Mouse (Mus musculus): ENCODE data around the gene Stk40.
A peak's percentile ranks its signal among the peaks of the same experiment; 100 is the strongest.

The Stk40 gene

GRCm38 (mm10) chr4:126097711-126098253, 6.0 kb upstream of the Stk40 start:
- no peak for DNase-seq (ENCODE audit: low read depth, low spot score)

GRCm38 (mm10) chr4:126099365-126099764, 4.4 kb upstream of the Stk40 start:
- no peak for DNase-seq (ENCODE audit: low read depth, low spot score)

GRCm38 (mm10) chr4:126100764-126101163, 3.0 kb upstream of the Stk40 start:
- no peak for DNase-seq (ENCODE audit: low read depth, low spot score)

GRCm38 (mm10) chr4:126102061-126102841, 1.5 kb upstream of the Stk40 start:
- DNase-seq (ENCODE audit: low read depth, low spot score), result no peak

- peak; percentile 67 for DNase-seq (ENCODE audit: low read depth, low spot score)
Observed at GRCm38 (mm10) chr4:126103057-126103581, 638 bp upstream of the Stk40 start.

GRCm38 (mm10) chr4:126104261-126105075, 711 bp downstream of the Stk40 start:
- no peak for DNase-seq (ENCODE audit: low read depth, low spot score)

- no peak for DNase-seq (ENCODE audit: low read depth, low spot score)
Observed at GRCm38 (mm10) chr4:126105131-126105783, 1.5 kb downstream of the Stk40 start.

- DNase-seq (ENCODE audit: low read depth, low spot score), result peak; percentile 57
Observed at GRCm38 (mm10) chr4:126108061-126108740, 4.4 kb downstream of the Stk40 start.

- DNase-seq (ENCODE audit: low read depth, low spot score), result no peak
Observed at GRCm38 (mm10) chr4:126109613-126110373, 6.0 kb downstream of the Stk40 start.

- DNase-seq (ENCODE audit: low read depth, low spot score), result no peak
Observed at GRCm38 (mm10) chr4:126110374-126111152, 6.8 kb downstream of the Stk40 start.

GRCm38 (mm10) chr4:126111153-126111549, 7.4 kb downstream of the Stk40 start:
- peak; percentile 25 for DNase-seq (ENCODE audit: low read depth, low spot score)

GRCm38 (mm10) chr4:126113243-126113642, 9.5 kb downstream of the Stk40 start:
- no peak for DNase-seq (ENCODE audit: low read depth, low spot score)

GRCm38 (mm10) chr4:126113943-126114342, 10.2 kb downstream of the Stk40 start:
- DNase-seq (ENCODE audit: low read depth, low spot score), result peak; percentile 38

GRCm38 (mm10) chr4:126115411-126115810, 11.7 kb downstream of the Stk40 start:
- no peak for DNase-seq (ENCODE audit: low read depth, low spot score)

GRCm38 (mm10) chr4:126115871-126116521, 12.2 kb downstream of the Stk40 start:
- DNase-seq (ENCODE audit: low read depth, low spot score), result no peak

- DNase-seq (ENCODE audit: low read depth, low spot score), result no peak
Observed at GRCm38 (mm10) chr4:126117116-126117515, 13.4 kb downstream of the Stk40 start.

GRCm38 (mm10) chr4:126118651-126119050, 14.9 kb downstream of the Stk40 start:
- DNase-seq (ENCODE audit: low read depth, low spot score), result no peak

- DNase-seq (ENCODE audit: low read depth, low spot score), result no peak
Observed at GRCm38 (mm10) chr4:126119051-126119450, 15.3 kb downstream of the Stk40 start.

- DNase-seq (ENCODE audit: low read depth, low spot score), result no peak
Observed at GRCm38 (mm10) chr4:126120052-126120451, 16.3 kb downstream of the Stk40 start.

All from retina, postnatal 7 days (tissue).